Mouse (Mus musculus): ENCODE results near the gene Pax4. TPM values are rescaled to one million over a fixed set of nuclear protein-coding genes. Genes with fewer than 3 reads are reported as not detected.
A peak's percentile ranks its signal among the peaks of the same experiment; 100 is the strongest.

Gene Pax4
- total and polyA plus RNA-seq, 2 experiments from 2014 or later, result 0.37 TPM; not detected in 1

DNA sequence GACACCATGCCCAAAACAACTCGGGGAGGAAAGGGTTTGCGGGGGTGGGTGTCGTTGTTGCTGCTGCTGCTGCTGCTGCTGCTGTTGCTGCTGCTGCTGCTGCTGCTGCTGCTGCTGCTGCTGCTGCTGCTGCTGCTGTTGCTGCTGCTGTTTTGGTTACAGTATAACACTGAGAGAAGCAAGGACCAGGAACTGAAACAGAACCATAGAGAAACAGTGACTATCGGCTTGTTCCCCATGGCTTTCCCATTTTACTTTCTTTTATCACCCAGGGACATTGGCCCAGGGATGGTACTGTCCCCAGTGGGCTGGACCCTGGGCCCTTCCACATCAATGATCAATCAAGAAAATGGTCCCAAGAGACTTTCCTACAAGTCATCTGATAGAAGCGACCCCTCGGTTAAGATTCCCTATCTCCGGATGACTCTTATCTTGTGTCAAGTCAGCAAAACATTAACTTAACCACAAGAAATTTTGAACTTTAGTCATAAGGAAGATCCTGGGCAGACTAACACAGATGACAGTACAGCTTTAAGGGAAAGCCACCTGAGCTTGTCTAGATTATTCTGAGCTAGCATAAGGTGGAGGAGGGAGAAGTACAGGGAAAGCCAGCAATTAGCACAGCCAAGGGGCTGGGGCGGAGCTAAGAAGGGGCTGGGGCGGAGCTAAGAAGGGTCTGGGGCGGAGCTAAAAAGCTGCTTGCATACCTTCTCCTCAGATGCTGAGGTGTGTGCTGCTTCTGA, 18.2 kb downstream of the Pax4 start:
- Histone ChIP-seq H3K27ac (ENCODE audit: low read depth, low read length) (no peak overlapping the region), H3K4me3 (ENCODE audit: low read depth, low read length) (no peak overlapping the region), H3K9me3 (ENCODE audit: low read length) (no peaks in the 10 kb centered on the region), H3K4me2 (ENCODE audit: low read depth, low read length, poor library complexity, severe bottlenecking) (no peak overlapping the region), H3K4me1 (ENCODE audit: insufficient read depth, low read length) (no peaks in the 10 kb centered on the region), H3K9ac (replicated peaks; ENCODE audit: low read length, poor library complexity, severe bottlenecking) (no peak overlapping the region), H3K27me3 (ENCODE audit: insufficient read depth, low read length) (no peaks in the 10 kb centered on the region), H3K36me3 (ENCODE audit: insufficient read depth, low read length) (peaks cover 8% of the 10 kb centered on the region)
- WGBS, result 85% methylated on average over 10 of the region's 10 CpGs
- DNase-seq (ENCODE audit: low spot score) (no peak), ATAC-seq (ENCODE audit: low FRiP score) (no peak)
- TF ChIP-seq CTCF (IDR thresholded peaks at IDR 0.05), result no peak

DNA sequence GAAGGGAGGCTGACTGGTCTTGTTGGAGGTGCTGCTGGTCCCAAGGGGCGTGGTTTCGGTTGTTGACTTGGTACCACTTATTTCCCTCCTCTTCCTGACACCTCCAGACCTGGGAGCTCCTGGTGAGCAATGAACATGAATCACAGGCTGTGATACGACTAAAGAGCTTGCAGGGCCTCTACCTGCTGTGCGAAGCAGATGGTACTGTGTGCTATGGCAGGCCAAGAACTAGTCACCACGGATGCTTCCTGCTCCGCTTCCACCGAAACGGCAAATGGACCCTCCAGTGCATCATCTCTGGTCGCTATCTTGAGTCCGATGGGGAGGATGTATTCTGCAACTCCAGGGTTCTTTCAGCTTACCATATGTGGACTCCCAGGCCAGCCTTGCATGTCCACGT, 19.3 kb downstream of the Pax4 start:
- ATAC-seq (ENCODE audit: low FRiP score), result no peak
- WGBS, result 90% methylated on average over 11 of the region's 11 CpGs
- no peak for TF ChIP-seq CTCF (IDR thresholded peaks at IDR 0.05)

DNA sequence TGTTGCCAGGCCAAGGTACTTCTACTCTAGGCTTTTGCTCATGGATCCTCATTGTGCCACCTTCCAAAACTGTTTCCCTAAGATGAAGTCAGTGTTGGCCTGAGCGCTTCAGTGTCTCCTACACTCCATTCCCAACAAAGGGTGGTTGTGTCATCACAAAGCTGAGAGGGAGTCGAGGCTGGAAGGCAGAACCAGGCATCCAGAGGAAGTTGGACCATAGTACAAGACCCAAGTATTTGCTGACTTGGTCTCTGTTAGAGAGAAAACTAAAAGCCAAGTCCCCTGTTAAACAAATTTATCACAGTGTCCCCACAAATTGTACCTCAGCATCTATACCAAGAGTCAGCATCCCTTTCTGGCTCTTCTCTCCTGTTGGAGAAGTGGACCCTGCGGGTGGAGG, 20.9 kb downstream of the Pax4 start, which contains the start of gene Gcc1:
Gene Gcc1 (minus strand): TSS at position 101 of the 400 bp plus-strand sequence.
- no peaks in the 10 kb centered on the region for H3K9me3 ChIP-seq (ENCODE audit: low read length)

More for the DNA sequence above, 19.3 kb downstream of the Pax4 start:
- Histone ChIP-seq H3K27ac (ENCODE audit: low read depth, low read length) (no peak overlapping the region), H3K9me3 (ENCODE audit: low read length) (no peaks in the 10 kb centered on the region), H3K4me1 (ENCODE audit: insufficient read depth, low read length) (peaks cover 2% of the 10 kb centered on the region; the same call in 1 of the 2 replicates), H3K27me3 (ENCODE audit: insufficient read depth, low read length) (no peaks in the 10 kb centered on the region), H3K4me2 (ENCODE audit: low read depth, low read length, poor library complexity, severe bottlenecking) (no peak overlapping the region), H3K36me3 (ENCODE audit: insufficient read depth, low read length) (peaks cover 13% of the 10 kb centered on the region), H3K4me3 (ENCODE audit: low read depth, low read length) (no peak overlapping the region), H3K9ac (replicated peaks; ENCODE audit: low read length, poor library complexity, severe bottlenecking) (no peak overlapping the region)
- DNase-seq (ENCODE audit: low spot score), result no peak

DNA sequence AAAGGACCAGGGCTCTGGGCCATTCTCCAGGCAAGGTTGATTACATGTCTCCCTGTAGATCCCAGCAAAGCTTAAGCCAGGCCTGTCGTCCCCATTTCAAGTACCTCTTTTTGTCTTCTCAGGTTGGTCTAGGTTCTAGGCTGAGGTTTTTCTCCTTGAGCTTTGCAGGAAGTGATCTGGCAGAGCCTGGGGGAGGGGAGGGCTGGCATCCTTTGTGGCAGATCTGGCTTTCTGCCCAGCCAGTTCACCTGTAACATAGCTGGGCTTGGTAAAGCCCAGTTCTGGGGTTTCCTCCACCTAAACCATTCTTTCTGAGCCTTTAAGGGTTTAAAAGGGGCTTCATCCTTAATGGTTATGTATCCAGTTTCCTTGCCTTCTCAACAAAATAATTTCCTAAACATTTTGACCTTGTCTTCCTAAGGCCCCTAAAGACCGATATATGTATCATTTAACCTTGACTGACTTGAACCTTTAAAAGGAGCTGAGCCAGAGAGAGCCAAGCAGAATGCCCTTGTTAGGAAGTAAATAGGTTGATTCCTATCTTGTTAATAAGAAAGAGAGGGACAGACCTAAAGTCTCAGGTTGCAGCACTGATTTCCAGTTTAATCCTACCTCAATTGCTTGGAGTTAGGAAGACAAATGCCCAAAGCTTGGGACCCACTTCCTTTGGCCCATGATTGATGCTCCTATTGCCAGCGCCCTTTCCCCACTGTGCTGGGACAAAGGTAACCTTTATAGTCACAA, 21.9 kb downstream of the Pax4 start, which contains the start of gene Fscn3:
Gene Fscn3 (plus strand): TSS at position 694 of the 744 bp plus-strand sequence.
- TF ChIP-seq CTCF (IDR thresholded peaks at IDR 0.05), result no peak
- no peaks in the 10 kb centered on the region for H3K9me3 ChIP-seq (ENCODE audit: low read length)
- no peak within 1 kb of the TSS for H3K4me2 ChIP-seq (ENCODE audit: low read depth, low read length, poor library complexity, severe bottlenecking)
- no peak within 1 kb of the TSS for H3K9ac ChIP-seq (replicated peaks; ENCODE audit: low read length, poor library complexity, severe bottlenecking)
- no peaks in the 10 kb centered on the region for H3K27me3 ChIP-seq (ENCODE audit: insufficient read depth, low read length)
- peaks cover 13% of the 10 kb centered on the region for H3K36me3 ChIP-seq (ENCODE audit: insufficient read depth, low read length)
- WGBS, result 86% methylated on average over 3 of the region's 3 CpGs
- no peak within 1 kb of the TSS for H3K4me3 ChIP-seq (ENCODE audit: low read depth, low read length)
- ATAC-seq (ENCODE audit: low FRiP score), result no peak
- no peak for DNase-seq (ENCODE audit: low spot score)
- no peak within 1 kb of the TSS for H3K27ac ChIP-seq (ENCODE audit: low read depth, low read length)
- peaks cover 9% of the 10 kb centered on the region; the same call in 1 of the 2 replicates for H3K4me1 ChIP-seq (ENCODE audit: insufficient read depth, low read length)

More for the DNA sequence above, 20.9 kb downstream of the Pax4 start, which contains the start of gene Gcc1:
- DNase-seq (ENCODE audit: low spot score), result no peak
- ATAC-seq (ENCODE audit: low FRiP score), result no peak
- Histone ChIP-seq H3K4me3 (ENCODE audit: low read depth, low read length) (no peak within 1 kb of the TSS), H3K9ac (replicated peaks; ENCODE audit: low read length, poor library complexity, severe bottlenecking) (no peak within 1 kb of the TSS), H3K36me3 (ENCODE audit: insufficient read depth, low read length) (peaks cover 13% of the 10 kb centered on the region), H3K4me2 (ENCODE audit: low read depth, low read length, poor library complexity, severe bottlenecking) (no peak within 1 kb of the TSS), H3K27me3 (ENCODE audit: insufficient read depth, low read length) (no peaks in the 10 kb centered on the region), H3K4me1 (ENCODE audit: insufficient read depth, low read length) (peaks cover 9% of the 10 kb centered on the region; the same call in 1 of the 2 replicates), H3K27ac (ENCODE audit: low read depth, low read length) (no peak within 1 kb of the TSS)
- WGBS, result 86% methylated on average over 3 of the region's 3 CpGs
- TF ChIP-seq CTCF (IDR thresholded peaks at IDR 0.05), result no peak

DNA sequence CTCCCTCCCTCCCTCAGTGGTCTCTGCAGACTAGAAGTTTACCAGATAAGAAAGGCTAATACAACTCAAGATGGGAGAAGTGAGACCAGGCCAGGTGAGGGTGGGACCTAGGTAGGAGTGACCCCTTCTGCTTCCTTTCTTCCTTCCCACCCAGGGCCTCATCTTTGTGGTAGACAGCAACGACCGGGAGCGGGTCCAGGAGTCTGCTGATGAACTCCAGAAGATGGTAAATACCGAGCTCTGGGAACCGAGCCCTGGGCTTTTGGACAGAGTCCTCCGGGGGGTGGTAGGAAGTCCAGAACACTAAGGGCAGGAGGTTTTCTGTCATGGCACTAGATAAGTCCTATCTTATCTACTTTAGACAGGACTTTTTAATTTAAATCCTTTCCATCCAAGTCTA, 24.1 kb downstream of the Pax4 start:
- no peak for TF ChIP-seq CTCF (IDR thresholded peaks at IDR 0.05)
- Histone ChIP-seq H3K9me3 (ENCODE audit: low read length) (no peaks in the 10 kb centered on the region), H3K27me3 (ENCODE audit: insufficient read depth, low read length) (no peaks in the 10 kb centered on the region), H3K9ac (replicated peaks; ENCODE audit: low read length, poor library complexity, severe bottlenecking) (no peak overlapping the region), H3K27ac (ENCODE audit: low read depth, low read length) (no peak overlapping the region), H3K4me3 (ENCODE audit: low read depth, low read length) (0 out of 2 replicates have a peak overlapping the region, but pooled peaks have one; percentile 88), H3K4me2 (ENCODE audit: low read depth, low read length, poor library complexity, severe bottlenecking) (peak overlapping the region; percentile 62), H3K36me3 (ENCODE audit: insufficient read depth, low read length) (peaks cover 13% of the 10 kb centered on the region), H3K4me1 (ENCODE audit: insufficient read depth, low read length) (peaks cover 18% of the 10 kb centered on the region)
- DNase-seq (ENCODE audit: low spot score) (no peak), ATAC-seq (ENCODE audit: low FRiP score) (no peak)
- WGBS, result 89% methylated on average over 6 of the region's 6 CpGs

Data from midbrain, postnatal 0 days (tissue).